Mouse (Mus musculus) stomach, embryonic 15.5 days (tissue): ENCODE results near the gene Prss8. TPM values are rescaled to one million over a fixed set of nuclear protein-coding genes. Genes with fewer than 3 reads are reported as not detected.
"Not testable (repeated sequence)": the region's sequence is repeated elsewhere in the genome, so short reads cannot be mapped to it uniquely, and the experiment has no call there.

ENCODE experiments used
- ATAC-seq: fragments of 200-750 bp; cut with Nextera tagmentation; 2 replicates; pipeline ENCODE4 v1.8.0; 2017; ENCODE audit warnings: low read depth, moderate number of reproducible peaks, moderate TSS enrichment; ENCODE audit not compliant: insufficient read depth, low FRiP score
- H3K27ac ChIP-seq: fragments of 300-500 bp; sonication (generic); 2 replicates; pipeline ENCODE4 v1.5.1; 2015; ENCODE audit warnings: mild to moderate bottlenecking, inconsistent platforms
- H3K27me3 ChIP-seq: fragments of 300-500 bp; sonication (generic); replicated peaks from 2 replicates; pipeline ENCODE4 v1.6.1; 2015; ENCODE audit warnings: inconsistent platforms
- H3K36me3 ChIP-seq: fragments of 300-500 bp; sonication (generic); 2 replicates; pipeline ENCODE4 v1.6.1; 2015; ENCODE audit warnings: inconsistent platforms
- H3K4me1 ChIP-seq: fragments of 300-500 bp; sonication (generic); 2 replicates; pipeline ENCODE4 v1.6.1; 2015; ENCODE audit warnings: inconsistent platforms
- H3K4me2 ChIP-seq: fragments of 300-500 bp; sonication (generic); 2 replicates; pipeline ENCODE4 v1.6.1; 2015; ENCODE audit warnings: mild to moderate bottlenecking, inconsistent platforms
- H3K4me3 ChIP-seq: fragments of 300-500 bp; sonication (generic); replicated peaks from 2 replicates; pipeline ENCODE4 v1.5.1; 2015; ENCODE audit warnings: inconsistent platforms
- H3K9ac ChIP-seq: fragments of 300-500 bp; sonication (generic); 2 replicates; pipeline ENCODE4 v1.6.1; 2015; ENCODE audit warnings: inconsistent platforms
- H3K9me3 ChIP-seq: fragments of 300-500 bp; sonication (generic); 2 replicates; pipeline ENCODE4 v1.6.1; 2016; ENCODE audit warnings: inconsistent platforms
- WGBS: fragments of 180-500 bp; shearing (Covaris S2); methylation state at CpG from one replicate; pipeline ENCODE4 v1.1.7; 2015; 5-methylcytosine and 5-hydroxymethylcytosine counted together
- polyA plus RNA-seq: library from polyadenylated mRNA; unstranded; fragments of >200 nt; fragmentation: Nextera tagmentation; extraction: Ambion mirVana; gene quantifications from 2 replicates; pipeline ENCODE4 v1.2.1, GENCODE M21; 2015

Gene Prss8
- polyA plus RNA-seq, 1 experiment from 2014 or later: 61.2 TPM

GRCm38 (mm10) chr7:127942097-127942496 lies 12.2 kb upstream of the Prss8 start:
- ATAC-seq, H3K9me3 ChIP-seq, H3K36me3 ChIP-seq, H3K4me3 ChIP-seq, H3K27ac ChIP-seq, H3K4me1 ChIP-seq, H3K9ac ChIP-seq, H3K4me2 ChIP-seq: not testable (repeated sequence)
- 49% methylated on average over 2 of the region's 2 CpGs for WGBS
- H3K27me3 ChIP-seq: peaks cover 29% of the 10 kb centered on the region

- WGBS: 52% methylated on average over 18 of the region's 18 CpGs
- no peaks in the 10 kb centered on the region for H3K27me3 ChIP-seq
Observed at GRCm38 (mm10) chr7:127936216-127936884, 6.4 kb upstream of the Prss8 start.

GRCm38 (mm10) chr7:127935748-127936159 lies 5.8 kb upstream of the Prss8 start:
- peak overlapping the region; percentile 65 for H3K4me3 ChIP-seq
- H3K36me3 ChIP-seq: no peaks in the 10 kb centered on the region
- peak; percentile 8; the same call in 1 of the 2 replicates for ATAC-seq
- under 1% methylated on average over 38 of the region's 38 CpGs for WGBS
- H3K4me2 ChIP-seq: peak overlapping the region; percentile 96
- peak overlapping the region; percentile 67 for H3K9ac ChIP-seq
- peaks cover 29% of the 10 kb centered on the region for H3K4me1 ChIP-seq
- peak overlapping the region; percentile 85 for H3K27ac ChIP-seq
- H3K9me3 ChIP-seq: no peaks in the 10 kb centered on the region
- no peaks in the 10 kb centered on the region for H3K27me3 ChIP-seq

More at GRCm38 (mm10) chr7:127936216-127936884, 6.4 kb upstream of the Prss8 start:
- no peak for ATAC-seq
- H3K9me3 ChIP-seq: no peaks in the 10 kb centered on the region
- peak overlapping the region; percentile 85; the same call in 1 of the 2 replicates for H3K27ac ChIP-seq
- H3K4me3 ChIP-seq: peak overlapping the region; percentile 65
- peak overlapping the region; percentile 96 for H3K4me2 ChIP-seq
- peak overlapping the region; percentile 67 for H3K9ac ChIP-seq
- H3K4me1 ChIP-seq: peaks cover 26% of the 10 kb centered on the region
- H3K36me3 ChIP-seq: no peaks in the 10 kb centered on the region

- H3K27me3 ChIP-seq: no peaks in the 10 kb centered on the region
- H3K4me3 ChIP-seq: peak overlapping the region; percentile 65
- H3K4me2 ChIP-seq: peak overlapping the region; percentile 96
- ATAC-seq: peak; percentile 90
- 6% methylated on average over 32 of the region's 32 CpGs for WGBS
- peak overlapping the region; percentile 85 for H3K27ac ChIP-seq
- no peaks in the 10 kb centered on the region for H3K36me3 ChIP-seq
- H3K4me1 ChIP-seq: peaks cover 29% of the 10 kb centered on the region
- no peaks in the 10 kb centered on the region for H3K9me3 ChIP-seq
- H3K9ac ChIP-seq: peak overlapping the region; percentile 67
Observed at GRCm38 (mm10) chr7:127935028-127935722, 5.3 kb upstream of the Prss8 start.

GRCm38 (mm10) chr7:127934075-127934474 lies 4.2 kb upstream of the Prss8 start:
- WGBS: 84% methylated on average over 5 of the region's 5 CpGs
- Histone ChIP-seq H3K27me3 (no peaks in the 10 kb centered on the region), H3K9ac (no peak overlapping the region), H3K4me3 (no peak overlapping the region), H3K27ac (no peak overlapping the region), H3K4me2 (no peak overlapping the region), H3K9me3 (no peaks in the 10 kb centered on the region), H3K36me3 (no peaks in the 10 kb centered on the region), H3K4me1 (peaks cover 29% of the 10 kb centered on the region)
- ATAC-seq: no peak

GRCm38 (mm10) chr7:127932273-127933031 lies 2.5 kb upstream of the Prss8 start:
- Histone ChIP-seq H3K27me3 (no peaks in the 10 kb centered on the region), H3K4me3 (no peak overlapping the region), H3K9ac (no peak overlapping the region), H3K36me3 (no peaks in the 10 kb centered on the region), H3K4me1 (peaks cover 35% of the 10 kb centered on the region), H3K4me2 (peak overlapping the region; percentile 22), H3K9me3 (no peaks in the 10 kb centered on the region), H3K27ac (peak overlapping the region; percentile 95)
- peak; percentile 29 for ATAC-seq
- WGBS: 26% methylated on average over 13 of the region's 13 CpGs

GRCm38 (mm10) chr7:127931351-127932135 lies 1.6 kb upstream of the Prss8 start:
- 23% methylated on average over 13 of the region's 13 CpGs for WGBS
- Histone ChIP-seq H3K36me3 (no peaks in the 10 kb centered on the region; the same call in 1 of the 2 replicates), H3K9me3 (no peaks in the 10 kb centered on the region), H3K4me2 (peak overlapping the region; percentile 19), H3K27ac (peak overlapping the region; percentile 95), H3K4me3 (0 out of 2 replicates have a peak overlapping the region, but pooled peaks have one; percentile 9), H3K9ac (no peak overlapping the region), H3K27me3 (no peaks in the 10 kb centered on the region), H3K4me1 (peaks cover 40% of the 10 kb centered on the region)
- ATAC-seq: peak; percentile 12

- H3K27ac ChIP-seq: peak overlapping the region; percentile 95
Observed at GRCm38 (mm10) chr7:127930636-127931035, 732 bp upstream of the Prss8 start.

GRCm38 (mm10) chr7:127928596-127928995 lies 1.3 kb downstream of the Prss8 start:
- Histone ChIP-seq H3K9ac (0 out of 2 replicates have a peak overlapping the region, but pooled peaks have one; percentile 46), H3K4me1 (peaks cover 41% of the 10 kb centered on the region), H3K27me3 (no peaks in the 10 kb centered on the region), H3K36me3 (peaks cover 8% of the 10 kb centered on the region; the same call in 1 of the 2 replicates), H3K27ac (peak overlapping the region; percentile 95), H3K4me2 (peak overlapping the region; percentile 51), H3K9me3 (no peaks in the 10 kb centered on the region), H3K4me3 (peak overlapping the region; percentile 47)
- no peak for ATAC-seq
- WGBS: 42% methylated on average over 5 of the region's 5 CpGs

More at GRCm38 (mm10) chr7:127930636-127931035, 732 bp upstream of the Prss8 start:
- peak overlapping the region; percentile 51; the same call in 1 of the 2 replicates for H3K4me2 ChIP-seq
- ATAC-seq: no peak
- H3K9ac ChIP-seq: no peak overlapping the region
- H3K4me3 ChIP-seq: peak overlapping the region; percentile 47; the same call in 1 of the 2 replicates
- H3K27me3 ChIP-seq: no peaks in the 10 kb centered on the region
- H3K4me1 ChIP-seq: peaks cover 44% of the 10 kb centered on the region
- H3K36me3 ChIP-seq: peaks cover 4% of the 10 kb centered on the region; the same call in 1 of the 2 replicates
- H3K9me3 ChIP-seq: no peaks in the 10 kb centered on the region
- WGBS: 69% methylated on average over 5 of the region's 5 CpGs

- H3K27ac ChIP-seq: peak overlapping the region; percentile 93; the same call in 1 of the 2 replicates
- peak overlapping the region; percentile 51 for H3K4me2 ChIP-seq
- no peaks in the 10 kb centered on the region for H3K9me3 ChIP-seq
- peak overlapping the region; percentile 47; the same call in 1 of the 2 replicates for H3K4me3 ChIP-seq
- no peak overlapping the region for H3K9ac ChIP-seq
- peaks cover 8% of the 10 kb centered on the region; the same call in 1 of the 2 replicates for H3K36me3 ChIP-seq
- H3K4me1 ChIP-seq: peaks cover 34% of the 10 kb centered on the region
- no peak for ATAC-seq
- WGBS: 77% methylated on average over 11 of the region's 11 CpGs
- H3K27me3 ChIP-seq: no peaks in the 10 kb centered on the region
Observed at GRCm38 (mm10) chr7:127927726-127928125, 2.2 kb downstream of the Prss8 start.

GRCm38 (mm10) chr7:127926846-127927245 lies 3.1 kb downstream of the Prss8 start:
- H3K27ac ChIP-seq: peak overlapping the region; percentile 93
- H3K4me3 ChIP-seq: no peak overlapping the region
- no peak for ATAC-seq
- peaks cover 30% of the 10 kb centered on the region for H3K4me1 ChIP-seq
- H3K9me3 ChIP-seq: no peaks in the 10 kb centered on the region
- H3K27me3 ChIP-seq: no peaks in the 10 kb centered on the region
- peaks cover 8% of the 10 kb centered on the region; the same call in 1 of the 2 replicates for H3K36me3 ChIP-seq
- WGBS: 74% methylated on average over 11 of the region's 11 CpGs
- peak overlapping the region; percentile 20 for H3K4me2 ChIP-seq
- no peak overlapping the region for H3K9ac ChIP-seq
